Mouse (Mus musculus) CH12.LX (cell line): ENCODE data around the gene Npat. TPM values are rescaled to one million over a fixed set of nuclear protein-coding genes. Genes with fewer than 3 reads are reported as not detected.

Source experiments
- DNase-seq: peaks from one replicate; pipeline ENCODE4 v3.0.0-alpha.2; 2013; ENCODE audit errors: extremely low read depth
- H3K27ac ChIP-seq: 2 replicates; pipeline ENCODE4 v1.5.1; 2012; ENCODE audit warnings: low read depth, mild to moderate bottlenecking, control low read depth, moderate library complexity; ENCODE audit not compliant: insufficient read depth
- H3K27me3 ChIP-seq: replicated peaks from 2 replicates; pipeline ENCODE3; 2012; ENCODE audit warnings: inconsistent platforms
- H3K36me3 ChIP-seq, 2 experiments: replicated peaks in 1 of 2; 2 replicates each; pipeline versions ENCODE3 to v1.6.1; 2012; ENCODE audit warnings: inconsistent platforms in 1 of 2, low read length in 1 of 2, mild to moderate bottlenecking in 1 of 2, mixed read lengths in 1 of 2, moderate library complexity in 1 of 2; ENCODE audit not compliant: control insufficient read depth in 1 of 2, insufficient read depth in 1 of 2
- H3K4me1 ChIP-seq, 2 experiments: 2 replicates each; pipeline ENCODE4 v1.6.1; 2012; ENCODE audit warnings: inconsistent platforms in 1 of 2, moderate library complexity in 1 of 2; ENCODE audit not compliant: insufficient read depth in 2 of 2, control insufficient read depth in 1 of 2
- H3K4me2 ChIP-seq: 2 replicates; pipeline ENCODE4 v1.6.1; 2012; ENCODE audit warnings: low read depth, mild to moderate bottlenecking, control low read depth; ENCODE audit not compliant: poor library complexity, insufficient read depth, severe bottlenecking
- H3K4me3 ChIP-seq, 3 experiments: fragments of 150-350 bp in 1 of 3; sonication (generic) in 1 of 3; replicated peaks in 1 of 3; 2 replicates each; pipeline versions ENCODE3 to v1.5.1; 2011 to 2012; ENCODE audit warnings: low read depth in 2 of 3, low read length in 2 of 3, mild to moderate bottlenecking in 2 of 3, moderate library complexity in 2 of 3, control low read depth in 1 of 3, improper control_type of control experiment in 1 of 3, inconsistent platforms in 1 of 3, mixed read lengths in 1 of 3; ENCODE audit not compliant: poor library complexity in 1 of 3
- H3K79me2 ChIP-seq: replicated peaks from 2 replicates; pipeline ENCODE4 v1.6.1; 2012; ENCODE audit warnings: mild to moderate bottlenecking, moderate library complexity; ENCODE audit not compliant: control insufficient read depth, poor library complexity, insufficient read depth, severe bottlenecking; ENCODE audit errors: extremely low read depth
- H3K9ac ChIP-seq: 2 replicates; pipeline ENCODE4 v1.6.1; 2012; ENCODE audit warnings: low read depth, mild to moderate bottlenecking, control low read depth, moderate library complexity; ENCODE audit not compliant: insufficient read depth
- H3K9me3 ChIP-seq: replicated peaks from 2 replicates; pipeline ENCODE3; 2012; ENCODE audit warnings: low read length, inconsistent platforms, mixed read lengths
- CHD1 ChIP-seq: IDR thresholded peaks from 2 replicates; pipeline ENCODE4 v1.6.1; 2012; ENCODE audit warnings: low read depth, low read length, improper control_type of control experiment, inconsistent platforms
- CHD2 ChIP-seq: IDR thresholded peaks from 2 replicates; pipeline ENCODE4 v1.6.1; 2011; ENCODE audit warnings: low read length, improper control_type of control experiment
- CTCF ChIP-seq, 2 experiments: IDR thresholded peaks in 1 of 2; conservative IDR thresholded peaks in 1 of 2; 2 replicates each; pipeline ENCODE4 v1.5.1; 2011 to 2012; ENCODE audit warnings: low read depth in 2 of 2, low read length in 2 of 2, improper control_type of control experiment in 1 of 2, inconsistent platforms in 1 of 2, mild to moderate bottlenecking in 1 of 2, moderate library complexity in 1 of 2
- E2F4 ChIP-seq: IDR thresholded peaks from 2 replicates; pipeline ENCODE4 v1.6.1; 2011; ENCODE audit warnings: low read depth, low read length, improper control_type of control experiment; ENCODE audit not compliant: insufficient replicate concordance
- ELF1 ChIP-seq: IDR thresholded peaks from 2 replicates; pipeline ENCODE4 v1.6.1; 2014; ENCODE audit warnings: low read depth, mild to moderate bottlenecking, inconsistent platforms, low read length, improper control_type of control experiment
- ETS1 ChIP-seq: conservative IDR thresholded peaks from 2 replicates; pipeline ENCODE4 v1.6.1; 2012; ENCODE audit warnings: low read depth, mild to moderate bottlenecking, inconsistent platforms, low read length, improper control_type of control experiment, moderate library complexity
- GABPA ChIP-seq: IDR thresholded peaks from 2 replicates; pipeline ENCODE4 v1.6.1; 2012; ENCODE audit warnings: low read depth, low read length, improper control_type of control experiment, inconsistent platforms; ENCODE audit not compliant: insufficient replicate concordance
- HCFC1 ChIP-seq: IDR thresholded peaks from 2 replicates; pipeline ENCODE4 v1.6.1; 2012; ENCODE audit warnings: low read depth, mild to moderate bottlenecking, inconsistent platforms, low read length, improper control_type of control experiment
- MAFK ChIP-seq: IDR thresholded peaks from 2 replicates; pipeline ENCODE4 v1.6.1; 2011; ENCODE audit warnings: low read length, improper control_type of control experiment; ENCODE audit not compliant: insufficient replicate concordance
- MAX ChIP-seq: IDR thresholded peaks from 2 replicates; pipeline ENCODE4 v1.6.1; 2011; ENCODE audit warnings: low read length, improper control_type of control experiment
- MEF2A ChIP-seq: IDR thresholded peaks from 2 replicates; pipeline ENCODE4 v1.6.1; 2014; ENCODE audit warnings: low read depth, mild to moderate bottlenecking, inconsistent platforms, low read length, improper control_type of control experiment, borderline replicate concordance
- MYC ChIP-seq: IDR thresholded peaks from 2 replicates; pipeline ENCODE4 v1.6.1; 2011; ENCODE audit warnings: low read depth, mild to moderate bottlenecking, improper control_type of control experiment, low read length
- NELFE ChIP-seq: IDR thresholded peaks from 2 replicates; pipeline ENCODE4 v1.6.1; 2011; ENCODE audit warnings: low read depth, low read length, improper control_type of control experiment
- NRF1 ChIP-seq: IDR thresholded peaks from 2 replicates; pipeline ENCODE4 v1.6.1; 2014; ENCODE audit warnings: low read depth, mild to moderate bottlenecking, inconsistent platforms, low read length, improper control_type of control experiment, moderate library complexity
- PAX5 ChIP-seq: IDR thresholded peaks from 2 replicates; pipeline ENCODE4 v1.6.1; 2012; ENCODE audit warnings: low read length, inconsistent platforms, mixed read lengths
- POLR2A ChIP-seq: IDR thresholded peaks from 2 replicates; pipeline ENCODE4 v1.6.1; 2011; ENCODE audit warnings: low read depth, mild to moderate bottlenecking, improper control_type of control experiment, low read length
- POLR2AphosphoS2 ChIP-seq: IDR thresholded peaks from 2 replicates; pipeline ENCODE4 v1.6.1; 2011; ENCODE audit warnings: low read depth, low read length, improper control_type of control experiment
- SIN3A ChIP-seq: IDR thresholded peaks from 2 replicates; pipeline ENCODE4 v1.6.1; 2012; ENCODE audit warnings: low read length, improper control_type of control experiment, inconsistent platforms
- UBTF ChIP-seq: IDR thresholded peaks from 2 replicates; pipeline ENCODE4 v1.6.1; 2012; ENCODE audit warnings: low read depth, mild to moderate bottlenecking, inconsistent platforms, low read length, improper control_type of control experiment, moderate library complexity
- USF2 ChIP-seq: conservative IDR thresholded peaks from 2 replicates; pipeline ENCODE4 v1.6.1; 2011; ENCODE audit warnings: low read depth, low read length, improper control_type of control experiment
- ZKSCAN1 ChIP-seq: IDR thresholded peaks from 2 replicates; pipeline ENCODE4 v1.6.1; 2012; ENCODE audit warnings: low read depth, inconsistent platforms, low read length, improper control_type of control experiment, borderline replicate concordance
- ZNF384 ChIP-seq: IDR thresholded peaks from 2 replicates; pipeline ENCODE4 v1.6.1; 2012; ENCODE audit warnings: low read depth, low read length, improper control_type of control experiment, inconsistent platforms
- dilution Hi-C: fragments of 300-500 bp; cut with MboI; formaldehyde crosslinking; loops from 2 replicates; pipeline ENCODE4 v1.14.3; 2020; ENCODE audit warnings: low sequenced_read_pairs; ENCODE audit not compliant: extremely low pct_unique_long_range_greater_than_20kb, extremely low pct_ligation_motif_present
- in situ Hi-C: fragments of 300-500 bp; cut with MboI; formaldehyde crosslinking; loops from 3 replicates; pipeline ENCODE4 v1.14.3; 2019; ENCODE audit warnings: low sequenced_read_pairs, low pct_ligation_motif_present, low pct_unique_long_range_greater_than_20kb, mixed read lengths
- polyA plus RNA-seq: library from polyadenylated mRNA; unstranded; fragments of >175 nt; gene quantifications from 2 replicates; pipeline ENCODE4 v1.2.1, GENCODE M21; 2012; ENCODE audit warnings: low read depth; ENCODE audit not compliant: insufficient read length
- total RNA-seq, 2 experiments: library from RNA; depleted of rRNA; stranded (reverse); fragments of 300-350 nt in 1 of 2; fragments of >200 nt in 1 of 2; gene quantifications; 2 replicates each; pipeline ENCODE4 v1.2.3; 2012 to 2014

Gene Npat
- total and polyA plus RNA-seq, 3 experiments: 12.6 to 21.5 (median 21.2) TPM

GRCm38 (mm10) chr9:53514091-53514490 is 22.8 kb upstream of the Npat start:
- in situ Hi-C loops: no loop called here

GRCm38 (mm10) chr9:53517373-53518009 is 19.4 kb upstream of the Npat start:
- no peaks in the 10 kb centered on the region for H3K27me3 ChIP-seq
- H3K36me3 ChIP-seq: peaks cover 20 to 61% of the 10 kb centered on the region in 2 experiments
- H3K27ac ChIP-seq: no peak overlapping the region
- in situ Hi-C loops: no loop called here
- H3K9me3 ChIP-seq: no peaks in the 10 kb centered on the region
- no peak overlapping the region for H3K4me2 ChIP-seq
- no peak overlapping the region for H3K9ac ChIP-seq
- dilution Hi-C loops: no loop called here
- no peaks in the 10 kb centered on the region; the same call in 1 of the 2 replicates for H3K79me2 ChIP-seq
- no peak overlapping the region for H3K4me3 ChIP-seq
- TF ChIP-seq CHD1 (no peak), MAFK (no peak), NELFE (no peak), PAX5 (no peak), POLR2A (no peak), NRF1 (no peak)
- DNase-seq: no peak
- H3K4me1 ChIP-seq: peaks cover 0 to 36% of the 10 kb centered on the region in 2 experiments; a peak in 2 of 4 replicates

More at GRCm38 (mm10) chr9:53514091-53514490, 22.8 kb upstream of the Npat start:
- peaks cover 25 to 62% of the 10 kb centered on the region in 2 experiments for H3K36me3 ChIP-seq
- no peaks in the 10 kb centered on the region; the same call in none of the 2 replicates for H3K79me2 ChIP-seq
- no peak overlapping the region for H3K4me2 ChIP-seq
- H3K27me3 ChIP-seq: no peaks in the 10 kb centered on the region
- dilution Hi-C loops: no loop called here
- no peak for DNase-seq
- H3K9ac ChIP-seq: no peak overlapping the region
- H3K9me3 ChIP-seq: no peaks in the 10 kb centered on the region
- no peak overlapping the region for H3K4me3 ChIP-seq
- H3K27ac ChIP-seq: no peak overlapping the region
- TF ChIP-seq CTCF (conservative IDR thresholded peaks at IDR 0.05 in 1 of 2, IDR thresholded peaks at IDR 0.05 in 1 of 2; ENCODE audit: low read depth in 2 of 2, low read length in 2 of 2) (no peak), MEF2A (no peak), E2F4 (no peak), POLR2AphosphoS2 (no peak), CHD1 (no peak), MAX (no peak), ZNF384 (no peak), UBTF (no peak), USF2 (no peak), POLR2A (no peak), GABPA (no peak), SIN3A (no peak), ZKSCAN1 (no peak), ETS1 (no peak), CHD2 (no peak), MYC (no peak), HCFC1 (no peak), PAX5 (no peak), ELF1 (no peak)
- peaks cover 0 to 49% of the 10 kb centered on the region in 2 experiments; a peak in 2 of 4 replicates for H3K4me1 ChIP-seq
